Mouse (Mus musculus) frontal cortex, postnatal 36 days (tissue): Measurements from ENCODE around the gene Gm9903.

ENCODE experiments used
- DNase-seq, 2 experiments: peaks; one replicate each; pipeline ENCODE4 v3.0.0; 2022; ENCODE audit warnings: low spot score in 2 of 2

The Gm9903 gene

DNA sequence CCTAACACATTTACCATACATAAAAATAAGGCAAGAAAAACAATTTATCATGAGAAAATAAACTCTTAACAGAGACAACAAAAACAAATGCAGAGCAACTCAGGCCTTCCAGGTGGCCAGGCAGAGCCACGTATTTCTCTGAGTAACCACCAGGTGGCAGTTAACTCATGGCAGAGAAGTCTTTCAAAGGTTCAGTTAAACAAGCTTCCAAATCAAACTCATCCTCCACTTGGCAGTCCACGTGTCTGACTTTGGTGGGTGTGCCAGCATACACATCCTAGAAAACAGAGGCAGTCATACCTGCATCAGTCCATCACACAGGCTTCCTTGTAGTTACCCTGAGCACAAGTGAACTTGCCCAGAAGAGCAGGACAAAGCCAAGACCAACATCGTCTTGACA, 10.9 kb downstream of the Gm9903 start:
- peak in 1 of 2 experiments; percentile 59 for DNase-seq

DNA sequence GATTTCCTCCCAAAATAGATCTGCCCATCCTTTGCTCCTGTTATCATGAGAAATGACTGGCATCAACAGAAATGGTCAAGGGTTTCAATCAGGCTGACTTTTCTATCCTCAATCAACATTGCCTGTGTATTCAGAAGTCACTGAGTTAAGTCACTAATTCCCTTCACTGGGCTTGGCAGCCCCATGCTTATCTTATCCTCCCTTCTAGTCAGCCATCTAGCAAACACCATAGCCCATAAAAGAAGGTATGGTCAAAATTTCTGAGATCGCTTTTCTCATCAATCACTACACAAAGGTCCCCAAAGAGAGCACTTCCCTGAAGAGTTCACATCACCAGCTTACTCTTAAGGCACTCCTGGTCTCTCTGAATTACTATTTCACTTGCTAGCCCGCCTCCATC, 21.3 kb downstream of the Gm9903 start:
- no peak for DNase-seq

DNA sequence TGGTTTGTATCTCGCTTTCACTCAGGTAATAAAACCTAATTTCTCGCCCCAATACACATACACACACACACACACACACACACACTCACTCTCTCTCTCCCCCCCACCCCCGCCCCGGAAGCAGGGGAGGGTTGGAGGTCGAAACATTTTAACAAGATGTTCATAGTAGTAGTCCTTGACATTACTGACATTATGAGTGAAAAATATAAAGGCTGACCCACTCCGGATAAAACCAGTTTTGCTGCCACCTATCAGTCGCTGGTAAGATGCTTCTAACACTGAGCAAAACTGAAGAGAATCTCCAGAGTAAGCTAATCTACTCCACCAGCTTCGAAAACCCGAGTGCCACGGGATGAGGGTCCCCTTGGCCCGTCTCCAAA, 21.8 kb downstream of the Gm9903 start:
- DNase-seq = no peak

DNA sequence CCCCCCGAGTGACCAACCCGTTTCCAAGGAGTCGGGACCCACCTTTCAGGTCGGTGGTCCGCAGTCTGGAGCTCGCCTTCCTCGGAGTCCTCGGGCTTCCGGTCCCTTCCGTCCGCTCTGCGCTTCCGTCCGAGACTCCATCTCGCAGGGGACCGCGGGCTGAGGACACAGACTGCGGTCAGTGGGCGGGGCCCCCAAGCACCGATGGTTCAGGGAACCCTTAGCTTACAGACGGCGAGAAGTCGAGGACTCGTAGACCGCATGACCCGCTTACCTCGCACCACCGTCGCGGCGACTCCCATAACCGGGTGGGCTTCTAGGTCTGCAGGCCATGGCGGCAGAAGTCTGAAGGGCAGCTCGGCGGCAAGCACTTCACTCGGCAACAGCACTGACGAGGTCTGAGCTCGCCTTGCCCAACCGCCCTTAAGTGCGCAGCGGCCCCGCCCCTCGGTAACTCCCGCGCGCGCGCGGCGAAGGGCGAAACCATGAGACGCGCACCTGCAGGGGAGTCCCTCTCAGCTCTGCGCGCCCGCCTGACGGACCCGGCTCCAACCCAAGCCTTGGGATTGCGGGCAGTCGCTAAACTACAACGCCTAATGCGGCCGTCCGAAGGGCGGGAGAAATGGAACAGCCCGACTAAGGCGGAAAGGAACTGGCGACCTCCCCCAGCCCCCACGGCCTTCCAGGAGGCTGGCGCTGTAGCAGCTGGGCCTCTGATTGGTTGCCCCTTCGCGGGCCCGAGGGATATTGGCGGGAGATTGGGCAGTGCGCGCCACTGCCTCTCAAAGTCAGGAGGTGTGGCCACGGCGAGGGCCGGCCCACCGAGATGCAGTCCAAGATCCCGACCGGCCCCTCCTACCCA, 22.4 kb downstream of the Gm9903 start, which contains the start of gene Slbp:
Gene Slbp, minus strand, starts transcription at position 654 of the 862 bp plus-strand sequence.
- DNase-seq = peak; percentile 95 to 97

DNA sequence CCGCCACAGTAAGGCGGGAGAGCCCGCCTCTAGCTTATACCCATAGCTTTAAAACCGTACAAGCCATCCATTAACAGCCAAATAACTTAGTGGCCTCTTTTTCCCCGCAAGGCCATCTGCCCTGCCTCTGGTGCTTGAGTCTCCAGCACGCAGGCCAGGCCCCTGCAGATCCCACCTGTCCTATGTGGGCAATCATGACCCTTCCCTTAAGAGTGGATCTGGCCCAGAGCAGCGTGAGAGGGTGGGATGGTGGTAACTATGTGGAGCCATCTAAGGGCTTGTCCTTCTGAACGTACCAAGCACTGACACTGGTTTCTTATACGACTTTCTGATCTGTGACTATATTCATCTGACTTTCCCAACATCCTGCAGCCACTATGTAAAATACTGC, 23.1 kb downstream of the Gm9903 start:
- no peak for DNase-seq

DNA sequence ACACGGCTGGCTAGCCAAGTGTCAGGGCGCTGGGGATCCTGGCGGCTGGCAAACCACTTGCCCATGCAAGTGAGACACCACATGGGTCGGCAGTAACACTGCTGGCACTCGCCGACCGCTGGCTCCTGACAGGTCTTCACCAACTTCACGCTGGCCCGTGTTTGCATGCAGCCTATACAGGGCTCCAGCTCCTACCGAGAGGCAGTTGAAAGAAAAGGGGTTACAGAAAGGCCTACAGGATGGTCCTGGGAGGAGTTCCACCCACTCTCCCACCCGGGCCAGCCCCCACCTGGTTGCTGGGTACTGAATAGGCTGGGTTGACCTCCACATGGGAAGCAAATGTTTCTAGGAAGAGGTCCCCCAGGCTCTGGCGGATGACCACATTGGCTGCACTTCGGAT, 24.7 kb downstream of the Gm9903 start:
- DNase-seq = no peak

DNA sequence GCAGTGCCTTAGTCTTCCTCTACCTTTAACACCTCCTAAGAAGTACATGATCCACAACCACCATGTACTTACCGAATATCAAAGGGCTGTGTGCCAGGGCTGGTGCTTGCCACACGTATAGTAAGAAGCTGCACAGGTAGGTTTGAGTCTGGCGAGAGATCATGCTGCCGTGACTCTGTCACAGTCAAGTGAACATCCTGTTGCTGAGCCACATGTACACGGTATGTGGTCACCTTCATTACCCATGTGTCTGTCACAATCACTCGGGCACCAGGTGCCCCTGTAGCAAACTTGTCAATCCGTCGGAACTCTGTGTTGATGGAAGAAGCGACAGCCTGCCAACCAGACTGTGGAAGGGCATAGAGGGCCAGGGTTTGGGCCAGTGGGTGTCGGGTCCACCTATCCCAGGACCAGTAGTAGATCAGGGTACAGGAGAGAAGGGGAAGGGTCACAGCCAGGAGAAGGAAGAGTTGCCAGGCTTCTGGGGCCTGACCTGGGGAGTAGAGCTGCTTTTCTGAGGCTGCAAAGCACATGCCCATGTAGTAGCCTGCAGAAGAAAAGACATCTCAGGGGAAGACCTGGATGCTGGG, 25.6 kb downstream of the Gm9903 start:
- no peak for DNase-seq

DNA sequence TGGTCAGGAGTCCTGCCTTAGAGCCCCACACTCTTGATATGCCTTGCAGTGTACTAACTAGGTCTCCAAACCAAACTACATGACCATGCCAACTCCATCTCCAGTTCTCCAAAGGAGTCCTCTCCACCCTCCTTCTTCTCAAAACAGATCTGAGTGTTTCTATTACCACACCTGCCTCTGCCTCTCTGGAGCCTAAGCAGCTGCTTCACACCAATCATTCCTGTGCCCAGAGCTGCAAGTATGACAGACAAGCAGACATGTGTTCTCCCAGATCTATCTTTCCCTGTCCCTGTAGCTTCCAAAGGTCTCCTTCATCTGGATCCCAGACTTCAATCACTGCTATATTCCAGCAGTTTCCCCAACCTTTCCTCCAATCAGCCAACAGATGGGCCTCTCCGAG, 27.0 kb downstream of the Gm9903 start:
- no peak for DNase-seq

DNA sequence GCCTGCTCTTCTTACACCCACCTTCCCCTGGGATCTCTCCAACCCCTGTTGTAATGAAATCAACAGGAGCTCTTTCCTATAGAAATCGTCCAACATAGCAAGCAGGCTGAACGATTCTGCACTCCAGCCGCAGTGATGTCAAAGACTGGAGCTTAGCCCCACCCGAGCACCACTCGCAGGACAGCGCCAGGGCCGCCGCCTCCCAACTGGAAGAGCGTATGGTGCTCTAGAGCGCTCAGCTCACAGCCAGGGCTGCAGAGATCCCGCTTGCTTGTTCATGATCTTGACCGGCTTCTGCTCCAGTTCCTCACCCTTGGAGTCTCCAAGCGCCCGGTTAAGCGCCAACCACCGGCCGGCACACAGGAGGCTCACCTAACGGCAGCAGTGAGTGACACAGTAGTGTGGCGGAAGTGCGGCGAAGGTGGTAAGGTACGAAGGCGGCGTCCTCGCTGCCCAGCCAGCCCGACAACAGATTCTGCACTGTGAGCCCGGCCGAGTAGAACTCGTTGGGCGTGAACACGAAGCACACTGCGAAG, 27.6 kb downstream of the Gm9903 start:
- no peak for DNase-seq

DNA sequence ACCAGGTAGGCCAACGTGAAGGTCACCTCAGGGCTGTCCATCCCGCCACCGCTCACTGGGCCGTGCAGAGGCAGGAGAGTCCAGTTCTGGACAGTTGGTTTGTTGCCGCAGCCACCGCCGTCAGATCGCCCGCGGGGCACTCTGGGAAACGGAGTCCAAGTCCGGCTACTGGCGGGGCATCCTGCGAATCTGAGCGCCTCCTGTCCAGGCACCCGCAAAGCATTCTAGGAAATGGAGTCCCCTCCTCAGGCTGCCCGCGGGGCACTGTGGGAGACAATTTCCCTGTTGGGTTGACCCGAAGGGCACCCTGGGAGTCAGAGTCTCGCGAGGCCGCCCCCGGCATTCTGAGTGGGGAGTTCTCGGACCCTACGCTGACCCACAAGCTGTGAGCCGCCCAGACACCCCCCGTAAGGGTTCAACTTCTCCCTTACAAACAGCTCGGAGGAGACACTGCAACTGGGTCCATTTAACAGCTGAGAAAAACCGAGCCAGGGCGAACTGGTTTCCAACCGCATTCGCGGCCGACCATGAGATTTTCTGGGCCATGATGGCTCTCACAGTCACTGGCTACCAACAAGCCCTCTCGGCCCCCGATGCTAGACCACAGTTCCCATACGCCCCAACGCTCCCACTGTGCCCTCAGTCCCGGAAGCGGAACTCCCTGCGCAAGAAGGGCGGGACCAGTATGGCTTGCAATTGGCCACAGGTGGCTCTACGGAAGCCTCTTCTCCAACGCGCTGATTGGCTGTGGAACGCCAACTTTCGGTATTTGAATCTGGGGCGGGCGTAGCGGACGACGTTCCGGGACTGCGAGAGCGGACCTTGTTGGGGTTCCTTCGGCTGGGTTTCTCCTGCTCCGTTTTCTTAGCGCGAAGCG, 28.3 kb downstream of the Gm9903 start, which contains the start of the genes Tacc3 and Tmem129:
Gene Tacc3, plus strand, starts transcription at position 342 of the 877 bp plus-strand sequence.
Gene Tmem129, minus strand, starts transcription at position 630 of the 877 bp plus-strand sequence.
- peak; percentile 98 to 99 for DNase-seq

DNA sequence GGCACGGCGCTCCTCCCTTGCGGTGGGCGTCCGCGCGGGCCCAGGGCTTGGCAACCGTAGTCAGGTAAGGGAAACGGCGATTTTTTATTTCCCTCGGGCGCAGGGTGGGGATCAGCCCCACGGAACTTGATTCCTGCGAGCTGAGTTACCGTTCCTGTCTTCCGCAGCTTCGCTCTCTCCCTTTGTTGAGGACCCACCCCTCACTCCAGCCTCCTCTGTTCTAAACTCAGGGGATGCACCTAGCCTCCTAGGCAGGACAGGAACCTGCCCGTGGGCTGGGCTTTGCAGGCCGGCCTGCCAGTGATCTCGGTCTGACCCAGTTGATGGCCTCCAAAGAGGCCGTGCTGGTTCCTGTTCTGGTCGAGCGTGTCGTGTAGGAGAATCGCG, 28.9 kb downstream of the Gm9903 start:
- no peak for DNase-seq

DNA sequence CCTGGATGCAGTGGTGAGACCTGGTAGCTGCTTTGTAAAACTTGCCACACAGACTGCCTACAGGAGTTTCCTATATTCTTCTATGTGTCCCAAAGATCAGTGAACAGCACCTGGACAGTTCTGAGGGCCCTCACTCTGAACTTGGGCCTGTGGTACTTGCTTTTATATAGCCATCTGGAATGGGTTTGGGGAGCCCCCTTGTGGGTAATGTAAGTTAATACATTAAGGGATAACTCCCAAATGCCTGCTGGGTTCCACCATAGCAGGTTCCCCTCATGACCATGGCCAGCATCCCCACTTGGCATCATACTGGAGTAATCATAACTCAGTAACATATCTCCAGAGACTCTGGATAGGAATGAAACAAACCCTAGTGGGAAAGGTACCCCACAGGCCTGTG, 38.5 kb downstream of the Gm9903 start:
- no peak for DNase-seq

DNA sequence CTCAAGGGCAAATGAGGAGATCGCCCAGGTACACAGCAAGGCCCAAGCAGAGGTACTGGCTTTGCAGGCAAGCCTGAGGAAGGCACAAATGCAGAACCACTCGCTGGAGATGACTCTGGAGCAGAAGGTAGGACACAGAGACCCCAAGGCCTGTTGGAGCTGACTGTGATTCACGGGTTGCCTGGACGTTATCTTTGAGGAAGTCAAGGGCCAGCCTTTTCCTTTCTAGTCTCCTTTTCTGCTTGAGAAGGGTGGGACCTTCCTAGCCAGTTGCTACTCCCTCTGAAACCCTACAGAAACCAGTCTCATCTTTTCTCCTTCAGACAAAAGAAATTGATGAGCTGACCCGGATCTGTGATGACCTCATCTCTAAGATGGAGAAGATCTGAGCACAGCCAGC, 41.9 kb downstream of the Gm9903 start:
- DNase-seq = no peak

DNA sequence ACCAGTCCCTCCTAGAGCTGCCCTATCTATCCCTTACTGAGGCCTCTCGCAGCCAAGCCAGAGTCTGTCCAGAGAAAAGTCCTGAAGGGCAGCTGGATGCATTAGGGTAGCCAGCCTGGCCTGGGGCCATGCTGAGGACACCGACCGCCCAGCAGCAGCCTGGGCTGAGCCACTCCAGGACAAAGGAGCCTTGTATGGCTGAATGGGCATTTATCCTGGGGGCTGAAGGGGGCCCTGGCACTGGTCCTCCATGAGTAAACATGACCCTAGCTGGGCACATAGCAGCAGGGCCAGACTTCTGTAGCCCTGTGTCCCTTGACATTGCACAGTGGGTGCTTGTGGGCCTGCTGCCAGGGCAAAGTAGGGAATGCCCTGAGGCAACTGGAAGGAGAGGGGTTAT, 44.7 kb downstream of the Gm9903 start:
- DNase-seq = peak in 1 of 2 experiments; percentile 51

DNA sequence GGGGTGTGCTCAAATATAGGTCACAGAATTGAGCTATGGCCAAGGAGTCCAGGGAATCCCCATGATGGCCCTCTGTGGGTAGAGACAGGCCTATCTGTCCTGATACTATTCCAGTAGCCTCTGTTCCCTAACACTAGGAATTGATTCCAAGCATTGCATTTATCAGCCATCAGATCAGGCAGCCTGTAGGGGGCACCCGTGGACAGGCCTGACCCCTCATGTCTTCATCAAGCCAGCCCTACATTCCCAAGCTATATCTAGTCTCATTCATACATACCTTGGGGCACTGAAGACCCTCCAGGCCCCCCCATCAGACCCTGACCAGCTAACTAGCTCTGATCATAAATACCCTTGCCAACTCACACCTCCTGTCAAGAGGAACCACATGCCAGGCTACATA, 46.2 kb downstream of the Gm9903 start:
- DNase-seq = peak; percentile 53 to 54

DNA sequence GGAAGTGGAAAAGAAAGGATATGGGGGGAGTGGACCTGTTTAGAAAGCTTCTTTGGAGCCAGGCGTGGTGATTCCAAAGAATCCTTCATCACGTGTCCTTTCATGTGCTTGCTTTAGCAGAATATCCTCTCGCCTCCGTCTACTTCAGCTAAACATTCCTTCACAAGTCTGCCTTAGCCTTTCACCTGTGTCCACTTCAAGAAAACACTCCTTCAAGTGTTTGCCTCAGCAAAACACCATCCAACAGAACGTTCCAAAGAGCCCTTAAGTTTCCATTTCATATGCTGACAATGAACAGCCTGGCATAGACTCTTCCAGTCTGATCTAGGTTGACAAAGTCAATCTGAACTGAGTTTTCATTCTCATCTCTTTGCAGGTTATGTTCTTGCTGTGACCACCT, 48.5 kb downstream of the Gm9903 start:
- DNase-seq = no peak

DNA sequence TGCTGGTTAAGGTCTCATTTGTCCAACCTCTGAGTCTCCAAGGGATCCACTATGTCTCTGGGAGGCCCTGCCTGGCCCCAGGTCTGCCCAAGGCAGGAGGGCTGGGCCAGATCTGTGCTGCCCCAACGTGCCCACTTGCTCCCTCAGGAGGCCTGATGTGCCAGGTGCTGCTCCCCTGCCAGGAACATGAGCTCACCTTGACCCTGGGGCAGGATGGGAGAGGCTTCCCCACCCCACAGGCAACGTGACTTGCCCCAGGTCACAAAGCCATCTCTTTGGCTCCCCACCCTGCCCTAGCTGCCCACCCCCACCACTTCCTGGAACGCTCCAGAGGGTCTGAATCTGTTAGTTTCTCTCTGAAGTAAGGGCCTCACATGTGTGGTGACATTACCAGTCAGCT, 51.3 kb downstream of the Gm9903 start:
- no peak for DNase-seq
